Mouse (Mus musculus) lung, adult 2 months (tissue): ENCODE measurements around the gene Nhsl1.

Experiments used
- CTCF ChIP-seq: fragments of 200-500 bp; IDR thresholded peaks from 2 replicates; pipeline ENCODE4 v1.5.1; 2011; ENCODE audit warnings: mild to moderate bottlenecking, low read length, control low read depth; ENCODE audit not compliant: insufficient read depth
- POLR2A ChIP-seq: fragments of 200-500 bp; IDR thresholded peaks from 2 replicates; pipeline ENCODE4 v1.6.1; 2011; ENCODE audit warnings: low read depth, mild to moderate bottlenecking, control low read depth, low read length, borderline replicate concordance; ENCODE audit errors: extremely low read depth

GRCm38 (mm10) chr10:18289512-18289911, 29.3 kb upstream of the Nhsl1 start:
- TF ChIP-seq POLR2A (no peak), CTCF (no peak)
